Mouse (Mus musculus) neural tube, embryonic 14.5 days (tissue): ENCODE measurements at regions not wholly inside any gene's neighbourhood (a gene's known extent, or its start where the extent isn't known, plus 50 kb on each side); places are given as distances from the start of the nearest gene placed in this dataset.
A peak's percentile ranks its signal among the peaks of the same experiment; 100 is the strongest.

Experiments
- ATAC-seq: fragments of 200-750 bp; cut with Nextera tagmentation; 2 replicates; pipeline ENCODE4 v1.8.0; 2017; ENCODE audit warnings: low read depth, mild to moderate bottlenecking, moderate TSS enrichment, moderate library complexity
- H3K27ac ChIP-seq: fragments of 300-500 bp; sonication (generic); 2 replicates; pipeline ENCODE4 v1.5.1; 2014; ENCODE audit warnings: low read depth, mild to moderate bottlenecking, control low read depth, low read length, moderate library complexity, mixed read lengths
- H3K27me3 ChIP-seq: fragments of 300-500 bp; sonication (generic); 2 replicates; pipeline ENCODE4 v1.6.1; 2014; ENCODE audit warnings: low read length; ENCODE audit not compliant: control insufficient read depth, insufficient read depth
- H3K36me3 ChIP-seq: fragments of 300-500 bp; sonication (generic); 2 replicates; pipeline ENCODE4 v1.6.1; 2014; ENCODE audit warnings: low read length, mixed read lengths; ENCODE audit not compliant: control insufficient read depth, insufficient read depth
- H3K4me1 ChIP-seq: fragments of 300-500 bp; sonication (generic); 2 replicates; pipeline ENCODE4 v1.6.1; 2014; ENCODE audit warnings: low read length; ENCODE audit not compliant: control insufficient read depth, insufficient read depth
- H3K4me2 ChIP-seq: fragments of 300-500 bp; sonication (generic); 2 replicates; pipeline ENCODE4 v1.6.1; 2014; ENCODE audit warnings: mild to moderate bottlenecking, low read depth, low read length, control low read depth
- H3K4me3 ChIP-seq: fragments of 300-500 bp; sonication (generic); 2 replicates; pipeline ENCODE4 v1.5.1; 2014; ENCODE audit warnings: low read depth, low read length, control low read depth, mixed read lengths
- H3K9ac ChIP-seq: fragments of 300-500 bp; sonication (generic); replicated peaks from 2 replicates; pipeline ENCODE4 v1.6.1; 2014; ENCODE audit warnings: low read depth, mild to moderate bottlenecking, control low read depth, low read length, mixed read lengths
- H3K9me3 ChIP-seq: fragments of 300-500 bp; sonication (generic); 2 replicates; pipeline ENCODE4 v1.6.1; 2016; ENCODE audit warnings: low read length; ENCODE audit not compliant: control insufficient read depth
- WGBS: fragments of 180-500 bp; shearing (Covaris S2); extraction: QIAGEN DNeasy Blood & Tissue Kit; methylation state at CpG from one replicate; pipeline ENCODE4 v1.1.7; 2014; 5-methylcytosine and 5-hydroxymethylcytosine counted together

DNA sequence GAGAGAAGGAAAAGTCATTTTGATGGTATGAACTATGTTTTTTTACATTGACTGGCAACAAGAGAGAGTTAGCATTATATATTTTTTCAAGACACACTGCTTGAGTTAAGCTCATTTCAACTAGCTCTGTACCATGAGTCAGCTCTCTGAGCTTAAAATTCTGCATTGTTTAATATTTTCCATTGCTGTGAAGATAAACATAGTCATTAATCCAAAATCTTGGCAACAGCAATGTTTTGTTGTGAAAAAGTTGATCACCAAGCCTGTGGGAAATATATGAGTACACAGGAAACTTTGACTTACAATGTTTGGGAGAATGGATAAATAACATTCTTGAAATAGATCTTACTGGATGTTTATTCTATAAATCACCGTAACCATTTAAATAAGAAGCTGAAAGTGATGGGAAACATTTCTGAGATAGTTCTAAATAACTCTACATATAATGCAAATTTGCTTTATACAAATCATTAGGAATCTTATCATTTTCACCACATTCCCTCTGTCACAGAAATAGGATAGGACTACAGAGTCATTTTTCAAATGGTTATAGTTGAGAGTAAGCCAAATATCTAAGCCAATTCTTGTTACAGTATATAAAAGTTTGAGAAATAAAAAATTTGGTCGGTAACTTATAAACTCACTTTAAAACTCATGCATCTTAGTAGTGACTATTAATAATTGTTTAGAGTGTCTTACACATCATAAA lies 290.2 kb upstream of the C030005K15Rik start:
- Histone ChIP-seq H3K9ac (no peak overlapping the region), H3K9me3 (no peaks in the 10 kb centered on the region), H3K4me3 (no peak overlapping the region), H3K27ac (no peak overlapping the region), H3K27me3 (no peaks in the 10 kb centered on the region), H3K4me2 (no peak overlapping the region), H3K4me1 (no peaks in the 10 kb centered on the region), H3K36me3 (no peaks in the 10 kb centered on the region)
- ATAC-seq: no peak
- 93% methylated on average over 2 of the region's 2 CpGs for WGBS

DNA sequence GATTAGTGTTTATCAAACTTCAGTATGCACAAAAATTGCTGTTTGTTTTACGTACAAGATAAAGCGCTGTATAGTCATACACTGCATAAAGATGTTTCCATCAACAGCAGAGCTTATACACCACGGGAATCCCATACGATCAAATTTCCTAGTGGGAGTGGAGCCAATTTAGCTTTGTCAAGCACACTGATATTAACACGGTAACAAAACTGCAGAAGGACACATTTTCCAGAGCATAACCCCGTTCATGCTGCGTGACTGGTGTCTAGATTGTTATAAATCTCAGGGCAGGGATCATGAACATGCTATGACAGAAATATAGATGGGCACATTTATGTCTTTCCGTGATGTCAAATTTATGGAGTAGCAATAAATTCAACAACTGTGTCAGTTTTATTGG lies 302.6 kb upstream of the C030005K15Rik start:
- Histone ChIP-seq H3K27ac (no peak overlapping the region), H3K36me3 (no peaks in the 10 kb centered on the region), H3K9ac (no peak overlapping the region), H3K4me3 (no peak overlapping the region), H3K9me3 (no peaks in the 10 kb centered on the region), H3K27me3 (no peaks in the 10 kb centered on the region), H3K4me2 (no peak overlapping the region), H3K4me1 (no peaks in the 10 kb centered on the region)
- peak; percentile 70; the same call in 1 of the 2 replicates for ATAC-seq
- 55% methylated on average over 8 of the region's 8 CpGs for WGBS

GRCm38 (mm10) chr10:98029621-98030020 lies 303.1 kb upstream of the C030005K15Rik start:
- Histone ChIP-seq H3K9me3 (no peaks in the 10 kb centered on the region), H3K27ac (no peak overlapping the region), H3K36me3 (no peaks in the 10 kb centered on the region), H3K4me1 (no peaks in the 10 kb centered on the region), H3K4me2 (no peak overlapping the region), H3K4me3 (no peak overlapping the region), H3K27me3 (no peaks in the 10 kb centered on the region), H3K9ac (no peak overlapping the region)
- no peak for ATAC-seq
- 47% methylated on average over 3 of the region's 3 CpGs for WGBS

DNA sequence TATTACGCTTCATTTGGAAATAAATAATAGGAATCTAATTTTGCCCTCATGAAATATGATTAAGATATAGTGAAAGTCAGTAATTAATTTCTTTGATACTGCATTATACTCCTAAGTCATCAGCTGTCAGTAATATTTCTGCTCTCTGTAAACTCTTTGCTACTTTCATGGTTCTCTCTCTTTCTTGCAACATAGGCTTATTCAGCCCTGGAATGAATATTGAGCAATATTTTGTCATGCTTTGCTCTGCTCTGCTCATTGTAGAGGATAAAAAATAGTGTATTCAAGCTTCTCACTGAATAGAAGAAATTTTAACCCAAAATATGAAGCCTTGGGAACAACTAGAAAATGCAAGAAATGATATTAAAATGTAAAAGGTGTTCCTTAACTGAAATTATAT lies 306.1 kb upstream of the C030005K15Rik start:
- no peaks in the 10 kb centered on the region for H3K4me1 ChIP-seq
- H3K9me3 ChIP-seq: no peaks in the 10 kb centered on the region
- H3K4me3 ChIP-seq: no peak overlapping the region
- no peak for ATAC-seq
- no peak overlapping the region for H3K9ac ChIP-seq
- no peak overlapping the region for H3K27ac ChIP-seq
- H3K36me3 ChIP-seq: no peaks in the 10 kb centered on the region
- WGBS: 94% methylated on average over 1 of the region's 1 CpGs
- H3K4me2 ChIP-seq: no peak overlapping the region
- H3K27me3 ChIP-seq: no peaks in the 10 kb centered on the region

GRCm38 (mm10) chr10:98041766-98042165 lies 315.2 kb upstream of the C030005K15Rik start:
- no peaks in the 10 kb centered on the region for H3K9me3 ChIP-seq
- no peak overlapping the region for H3K9ac ChIP-seq
- H3K36me3 ChIP-seq: no peaks in the 10 kb centered on the region
- H3K27ac ChIP-seq: no peak overlapping the region
- no peak for ATAC-seq
- no peaks in the 10 kb centered on the region for H3K4me1 ChIP-seq
- no peak overlapping the region for H3K4me2 ChIP-seq
- WGBS: 19% methylated on average over 4 of the region's 4 CpGs
- H3K27me3 ChIP-seq: no peaks in the 10 kb centered on the region
- H3K4me3 ChIP-seq: no peak overlapping the region

- H3K4me3 ChIP-seq: no peak overlapping the region
- H3K36me3 ChIP-seq: no peaks in the 10 kb centered on the region
- no peak for ATAC-seq
- no peaks in the 10 kb centered on the region for H3K27me3 ChIP-seq
- no peaks in the 10 kb centered on the region for H3K9me3 ChIP-seq
- 88% methylated on average over 2 of the region's 2 CpGs for WGBS
- no peak overlapping the region for H3K4me2 ChIP-seq
- no peak overlapping the region for H3K9ac ChIP-seq
- no peak overlapping the region for H3K27ac ChIP-seq
- H3K4me1 ChIP-seq: no peaks in the 10 kb centered on the region
These were observed 317.3 kb upstream of the C030005K15Rik start for GRCm38 (mm10) chr10:98043873-98044272.

- Histone ChIP-seq H3K4me1 (no peaks in the 10 kb centered on the region), H3K27ac (no peak overlapping the region), H3K4me2 (no peak overlapping the region), H3K4me3 (no peak overlapping the region), H3K9me3 (no peaks in the 10 kb centered on the region), H3K27me3 (no peaks in the 10 kb centered on the region), H3K36me3 (no peaks in the 10 kb centered on the region), H3K9ac (no peak overlapping the region)
- no peak for ATAC-seq
These were observed 318.0 kb upstream of the C030005K15Rik start for GRCm38 (mm10) chr10:98044579-98044978.

DNA sequence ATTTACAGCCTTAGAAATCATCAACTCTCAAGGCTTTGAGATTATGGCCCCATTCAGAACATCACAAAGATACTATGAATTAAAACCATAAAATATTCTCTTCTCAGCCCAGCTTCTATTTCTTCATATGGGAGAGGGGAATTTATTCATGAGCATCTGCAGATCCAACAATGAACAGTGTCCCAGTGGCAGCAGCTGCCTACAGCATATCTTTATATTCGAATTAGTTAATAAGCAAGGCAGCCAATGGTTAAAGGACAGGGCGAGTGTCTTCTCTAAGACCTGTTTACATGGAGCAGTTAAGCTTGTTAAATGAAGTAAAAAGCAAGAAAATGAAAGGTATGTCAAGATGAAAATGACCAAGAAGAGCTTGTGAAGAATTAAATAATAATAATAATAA lies 346.9 kb upstream of the C030005K15Rik start:
- no peaks in the 10 kb centered on the region for H3K27me3 ChIP-seq
- ATAC-seq: no peak
- no peak overlapping the region for H3K27ac ChIP-seq
- no peaks in the 10 kb centered on the region for H3K36me3 ChIP-seq
- 67% methylated on average over 2 of the region's 2 CpGs for WGBS
- no peak overlapping the region for H3K4me3 ChIP-seq
- H3K4me1 ChIP-seq: no peaks in the 10 kb centered on the region
- H3K4me2 ChIP-seq: no peak overlapping the region
- no peak overlapping the region for H3K9ac ChIP-seq
- no peaks in the 10 kb centered on the region for H3K9me3 ChIP-seq

GRCm38 (mm10) chr10:98084881-98085280 lies 358.3 kb upstream of the C030005K15Rik start:
- no peak overlapping the region for H3K9ac ChIP-seq
- H3K36me3 ChIP-seq: no peaks in the 10 kb centered on the region
- H3K9me3 ChIP-seq: no peaks in the 10 kb centered on the region
- no peaks in the 10 kb centered on the region for H3K4me1 ChIP-seq
- H3K4me2 ChIP-seq: no peak overlapping the region
- H3K27ac ChIP-seq: no peak overlapping the region
- no peak for ATAC-seq
- H3K27me3 ChIP-seq: no peaks in the 10 kb centered on the region
- no peak overlapping the region for H3K4me3 ChIP-seq
- WGBS: 69% methylated on average over 2 of the region's 2 CpGs
